Mouse (Mus musculus) inflammation-experienced regulatory T-cells, adult 6 months (primary cell): ENCODE measurements around the gene Clp1. TPM values are rescaled to one million over a fixed set of nuclear protein-coding genes. Genes with fewer than 3 reads are reported as not detected.
"Not testable (repeated sequence)": the region's sequence is repeated elsewhere in the genome, so short reads cannot be mapped to it uniquely, and the experiment has no call there.

Experiments used
- ATAC-seq: one replicate; pipeline ENCODE4 v1.8.0; 2017
- polyA plus RNA-seq, 3 experiments: library from polyadenylated mRNA; unstranded; fragments of 100-300 nt; shearing (Covaris generic); gene quantifications; one replicate each; pipeline ENCODE4 v1.2.1; 2017

Clp1 gene
- polyA plus RNA-seq, 3 experiments from 2014 or later, result 41.2 to 48.0 (median 44.5) TPM

GRCm38 (mm10) chr2:84738271-84738911 is 11.2 kb upstream of the Clp1 start:
- no peak for ATAC-seq

- no peak for ATAC-seq
These were observed 10.3 kb upstream of the Clp1 start for GRCm38 (mm10) chr2:84737451-84737925.

GRCm38 (mm10) chr2:84736312-84737161 is 9.4 kb upstream of the Clp1 start:
- no peak for ATAC-seq

- ATAC-seq, result no peak
These were observed 8.3 kb upstream of the Clp1 start for GRCm38 (mm10) chr2:84735346-84735920.

GRCm38 (mm10) chr2:84734919-84735318 is 7.8 kb upstream of the Clp1 start:
- ATAC-seq, result no peak

- ATAC-seq, result peak; percentile 23
These were observed 7.3 kb upstream of the Clp1 start for GRCm38 (mm10) chr2:84734351-84734864.

GRCm38 (mm10) chr2:84733579-84734300 is 6.6 kb upstream of the Clp1 start, which contains the start of gene Ypel4:
Gene Ypel4, plus strand, starts transcription at chr2:84734058.
- ATAC-seq, result peak; percentile 84

- no peak for ATAC-seq
These were observed 5.2 kb upstream of the Clp1 start for GRCm38 (mm10) chr2:84732394-84732793.

- no peak for ATAC-seq
These were observed 4.1 kb upstream of the Clp1 start for GRCm38 (mm10) chr2:84731206-84731605.

- not testable (repeated sequence) for ATAC-seq
These were observed 1.0 kb upstream of the Clp1 start for GRCm38 (mm10) chr2:84728191-84728590.

GRCm38 (mm10) chr2:84726716-84727115 is 434 bp downstream of the Clp1 start:
- ATAC-seq, result no peak

GRCm38 (mm10) chr2:84725770-84726169 is 1.4 kb downstream of the Clp1 start:
- no peak for ATAC-seq

- ATAC-seq, result no peak
These were observed 3.3 kb downstream of the Clp1 start for GRCm38 (mm10) chr2:84723856-84724255.

GRCm38 (mm10) chr2:84721182-84721581 is 6.0 kb downstream of the Clp1 start:
- no peak for ATAC-seq

GRCm38 (mm10) chr2:84720718-84721117 is 6.4 kb downstream of the Clp1 start:
- ATAC-seq, result no peak

GRCm38 (mm10) chr2:84717357-84717756 is 9.8 kb downstream of the Clp1 start:
- ATAC-seq, result no peak

- ATAC-seq, result no peak
These were observed 10.5 kb downstream of the Clp1 start for GRCm38 (mm10) chr2:84716423-84717355.

- peak; percentile 88 for ATAC-seq
These were observed 11.4 kb downstream of the Clp1 start for GRCm38 (mm10) chr2:84715562-84716361.

GRCm38 (mm10) chr2:84714811-84715561 is 12.2 kb downstream of the Clp1 start, which contains the start of gene Zdhhc5:
Gene Zdhhc5, minus strand, starts transcription at chr2:84715180.
- ATAC-seq, result peak; percentile 68

- no peak for ATAC-seq
These were observed 12.7 kb downstream of the Clp1 start for GRCm38 (mm10) chr2:84714422-84714810.
